Mouse (Mus musculus): ENCODE data around the gene Gabpb2. TPM values are rescaled to one million over a fixed set of nuclear protein-coding genes. Genes with fewer than 3 reads are reported as not detected.
A peak's percentile ranks its signal among the peaks of the same experiment; 100 is the strongest.

Gene Gabpb2
- polyA plus RNA-seq, 1 experiment from 2014 or later, result 4.7 TPM

DNA sequence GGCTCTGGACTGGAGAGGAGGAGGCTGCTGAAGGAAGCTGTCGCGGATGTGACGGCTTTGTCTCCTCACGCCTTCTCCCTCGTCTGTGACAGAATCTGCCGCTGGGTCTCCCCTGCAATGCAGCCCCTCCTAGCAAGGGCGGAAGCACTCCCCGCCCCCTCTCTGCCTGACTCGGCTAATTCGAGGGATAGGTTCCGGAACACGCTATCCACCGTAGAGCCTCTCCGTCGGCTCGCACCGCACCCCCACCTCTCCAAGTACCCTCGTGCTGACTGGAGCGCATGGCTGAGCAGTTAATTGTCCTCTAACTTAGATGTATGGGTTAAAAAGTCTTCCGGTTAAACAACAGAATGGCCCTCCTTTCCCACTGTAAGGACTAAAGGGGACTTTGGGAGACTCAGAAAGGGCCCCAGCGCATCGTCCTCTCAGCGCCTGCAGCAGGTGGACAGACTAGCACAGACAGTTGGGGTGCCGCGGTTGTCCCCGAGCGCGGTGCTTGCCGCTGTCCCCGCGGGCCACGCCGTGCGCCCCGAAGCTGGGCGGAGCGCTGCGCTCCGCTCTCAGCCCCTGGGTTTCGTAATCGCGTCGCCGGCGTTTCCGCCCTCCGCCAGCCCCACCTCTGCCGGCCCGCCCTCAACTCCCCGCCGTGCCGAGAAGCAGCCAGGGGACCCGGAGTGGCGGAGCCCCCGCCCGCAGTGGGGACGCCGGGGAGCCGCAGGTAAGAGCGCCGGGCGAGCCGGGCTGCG is 10.6 kb upstream of the Gabpb2 start, which contains the start of gene Cdc42se1:
Gene Cdc42se1 (plus strand): TSS at position 585 of the 746 bp plus-strand sequence.
- peaks cover 6% of the 10 kb centered on the region; the same call in 1 of the 2 replicates for H3K36me3 ChIP-seq (ENCODE audit: insufficient read depth, low read length)
- no peaks in the 10 kb centered on the region for H3K9me3 ChIP-seq (ENCODE audit: low read length)
- DNase-seq (ENCODE audit: low spot score) (peak; percentile 95), ATAC-seq (peak; percentile 87)
- H3K4me1 ChIP-seq (ENCODE audit: insufficient read depth, low read depth, low read length), result peaks cover 13% of the 10 kb centered on the region
- TF ChIP-seq EP300 (IDR thresholded peaks at IDR 0.05), result no peak
- no peak for TF ChIP-seq CTCF (IDR thresholded peaks at IDR 0.05)
- H3K9ac ChIP-seq (replicated peaks; ENCODE audit: low read depth), result peak within 1 kb of the TSS; percentile 96
- H3K4me2 ChIP-seq (replicated peaks; ENCODE audit: low read depth, low read length), result peak within 1 kb of the TSS; percentile 73
- H3K4me3 ChIP-seq (ENCODE audit: low read depth, low read length), result peak within 1 kb of the TSS; percentile 94
- WGBS, result under 1% methylated on average over 62 of the region's 64 CpGs
- peak within 1 kb of the TSS; percentile 96 for H3K27ac ChIP-seq (ENCODE audit: low read length)
- no peaks in the 10 kb centered on the region for H3K27me3 ChIP-seq (replicated peaks; ENCODE audit: insufficient read depth, low read length)

DNA sequence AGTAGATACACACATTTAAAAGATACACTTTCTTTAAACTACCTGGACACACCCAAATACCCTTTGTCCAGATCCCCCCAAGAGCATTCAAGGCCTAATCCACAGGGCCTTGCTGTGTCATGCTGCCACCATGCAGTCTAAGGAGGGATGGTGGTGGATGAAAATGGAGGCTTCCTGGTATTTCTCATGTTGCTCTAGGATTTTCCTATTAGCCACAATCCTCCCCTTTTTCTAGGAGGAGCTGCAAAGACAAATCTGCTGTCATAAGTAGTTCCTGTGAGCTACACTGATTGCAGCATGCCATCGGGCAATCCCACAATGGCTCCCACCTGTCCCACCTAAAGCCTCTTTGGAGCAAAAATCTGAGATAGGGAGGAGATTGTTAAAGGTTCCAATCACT is 9.5 kb upstream of the Gabpb2 start:
- no peak overlapping the region for H3K27ac ChIP-seq (ENCODE audit: low read length)
- TF ChIP-seq CTCF (IDR thresholded peaks at IDR 0.05), result no peak
- no peak for TF ChIP-seq EP300 (IDR thresholded peaks at IDR 0.05)
- DNase-seq (ENCODE audit: low spot score), result no peak
- no peaks in the 10 kb centered on the region; the same call in 1 of the 2 replicates for H3K36me3 ChIP-seq (ENCODE audit: insufficient read depth, low read length)
- no peak for ATAC-seq
- H3K27me3 ChIP-seq (replicated peaks; ENCODE audit: insufficient read depth, low read length), result no peaks in the 10 kb centered on the region
- 5% methylated on average over 1 of the region's 1 CpGs for WGBS
- no peaks in the 10 kb centered on the region for H3K9me3 ChIP-seq (ENCODE audit: low read length)
- peaks cover 13% of the 10 kb centered on the region for H3K4me1 ChIP-seq (ENCODE audit: insufficient read depth, low read depth, low read length)
- H3K4me3 ChIP-seq (ENCODE audit: low read depth, low read length), result no peak overlapping the region
- no peak overlapping the region for H3K4me2 ChIP-seq (replicated peaks; ENCODE audit: low read depth, low read length)
- no peak overlapping the region for H3K9ac ChIP-seq (replicated peaks; ENCODE audit: low read depth)

DNA sequence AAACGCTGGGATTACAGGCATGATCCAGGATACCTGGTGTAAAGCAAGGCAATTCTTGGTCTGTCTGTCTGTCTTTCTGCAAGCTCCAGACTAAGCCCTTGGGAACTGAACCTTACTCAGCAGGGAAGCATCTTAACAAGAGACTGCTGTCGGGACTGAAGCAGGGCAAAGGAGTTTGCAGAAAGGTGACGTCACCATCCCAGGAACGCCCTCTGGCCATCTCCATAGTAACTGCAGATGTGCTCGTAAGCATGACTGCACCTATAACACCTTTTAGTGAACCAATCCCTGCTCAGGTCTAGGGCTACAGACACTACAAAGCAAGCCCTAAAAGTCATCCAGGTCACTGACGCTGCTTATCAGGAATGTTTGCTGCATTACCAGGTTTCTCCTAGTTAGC is 6.6 kb upstream of the Gabpb2 start:
- Histone ChIP-seq H3K4me2 (replicated peaks; ENCODE audit: low read depth, low read length) (no peak overlapping the region), H3K36me3 (ENCODE audit: insufficient read depth, low read length) (0 out of 2 replicates have a peak, but pooled peaks cover 4% of the 10 kb centered on the region), H3K4me1 (ENCODE audit: insufficient read depth, low read depth, low read length) (no peaks in the 10 kb centered on the region; the same call in 1 of the 2 replicates), H3K27ac (ENCODE audit: low read length) (no peak overlapping the region), H3K9me3 (ENCODE audit: low read length) (no peaks in the 10 kb centered on the region), H3K4me3 (ENCODE audit: low read depth, low read length) (no peak overlapping the region), H3K27me3 (replicated peaks; ENCODE audit: insufficient read depth, low read length) (no peaks in the 10 kb centered on the region), H3K9ac (replicated peaks; ENCODE audit: low read depth) (no peak overlapping the region)
- WGBS, result 33% methylated on average over 6 of the region's 6 CpGs
- no peak for ATAC-seq
- TF ChIP-seq CTCF (IDR thresholded peaks at IDR 0.05), result peak; percentile 12; the same call in 1 of the 2 replicates
- TF ChIP-seq EP300 (IDR thresholded peaks at IDR 0.05), result no peak
- DNase-seq (ENCODE audit: low spot score), result peak; percentile 64

- 93% methylated on average over 2 of the region's 2 CpGs for WGBS
These were observed 5.3 kb upstream of the Gabpb2 start for GRCm38 (mm10) chr3:95223041-95223440.

GRCm38 (mm10) chr3:95218466-95219137 is 886 bp upstream of the Gabpb2 start:
- Histone ChIP-seq H3K36me3 (ENCODE audit: insufficient read depth, low read length) (0 out of 2 replicates have a peak, but pooled peaks cover 4% of the 10 kb centered on the region), H3K27me3 (replicated peaks; ENCODE audit: insufficient read depth, low read length) (no peaks in the 10 kb centered on the region), H3K4me2 (replicated peaks; ENCODE audit: low read depth, low read length) (peak overlapping the region; percentile 59), H3K9ac (replicated peaks; ENCODE audit: low read depth) (no peak overlapping the region), H3K27ac (ENCODE audit: low read length) (no peak overlapping the region; the same call in 1 of the 2 replicates), H3K4me3 (ENCODE audit: low read depth, low read length) (peak overlapping the region; percentile 85; the same call in 1 of the 2 replicates), H3K4me1 (ENCODE audit: insufficient read depth, low read depth, low read length) (peaks cover 14% of the 10 kb centered on the region; the same call in 1 of the 2 replicates), H3K9me3 (ENCODE audit: low read length) (no peaks in the 10 kb centered on the region)
- WGBS, result 74% methylated on average over 6 of the region's 6 CpGs
- no peak for ATAC-seq
- DNase-seq (ENCODE audit: low spot score), result no peak
- TF ChIP-seq CTCF (IDR thresholded peaks at IDR 0.05) (no peak), EP300 (IDR thresholded peaks at IDR 0.05) (no peak)

More at GRCm38 (mm10) chr3:95223041-95223440, 5.3 kb upstream of the Gabpb2 start:
- H3K27ac ChIP-seq (ENCODE audit: low read length), result no peak overlapping the region
- H3K4me2 ChIP-seq (replicated peaks; ENCODE audit: low read depth, low read length), result no peak overlapping the region
- no peak for TF ChIP-seq EP300 (IDR thresholded peaks at IDR 0.05)
- TF ChIP-seq CTCF (IDR thresholded peaks at IDR 0.05), result no peak
- no peak overlapping the region for H3K4me3 ChIP-seq (ENCODE audit: low read depth, low read length)
- ATAC-seq, result no peak
- DNase-seq (ENCODE audit: low spot score), result no peak
- H3K36me3 ChIP-seq (ENCODE audit: insufficient read depth, low read length), result 0 out of 2 replicates have a peak, but pooled peaks cover 4% of the 10 kb centered on the region
- H3K9ac ChIP-seq (replicated peaks; ENCODE audit: low read depth), result no peak overlapping the region
- H3K27me3 ChIP-seq (replicated peaks; ENCODE audit: insufficient read depth, low read length), result no peaks in the 10 kb centered on the region
- no peaks in the 10 kb centered on the region for H3K9me3 ChIP-seq (ENCODE audit: low read length)
- H3K4me1 ChIP-seq (ENCODE audit: insufficient read depth, low read depth, low read length), result peaks cover 5% of the 10 kb centered on the region; the same call in 1 of the 2 replicates

DNA sequence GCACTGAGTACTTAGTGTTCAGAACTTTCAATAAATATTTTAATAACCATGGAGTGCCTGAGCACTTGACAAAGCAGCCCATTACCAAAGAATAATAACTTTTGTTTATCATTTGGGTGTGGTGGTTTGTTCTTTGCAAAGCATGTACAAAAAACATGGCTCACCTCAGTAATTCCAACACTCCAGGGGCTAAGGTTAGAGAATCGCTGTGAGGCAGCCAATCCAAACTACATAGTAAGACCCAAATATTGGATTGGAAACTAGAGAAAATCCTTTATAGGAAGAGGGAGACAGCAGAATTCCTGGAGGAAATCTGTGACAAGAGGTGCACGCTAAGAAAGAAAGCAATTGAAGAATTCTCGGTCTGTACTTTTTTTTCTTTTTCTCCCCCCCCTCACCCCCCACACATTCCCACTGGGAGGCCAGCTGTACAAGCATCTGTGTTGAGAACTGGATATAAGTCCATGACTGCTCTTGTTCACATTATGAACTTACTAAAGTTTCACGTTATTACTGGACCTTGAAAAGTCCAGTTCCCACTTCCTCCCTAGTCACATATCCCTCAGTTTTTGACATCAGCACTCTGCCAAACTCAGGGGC is 961 bp downstream of the Gabpb2 start:
- Histone ChIP-seq H3K4me1 (ENCODE audit: insufficient read depth, low read depth, low read length) (peaks cover 14% of the 10 kb centered on the region; the same call in 1 of the 2 replicates), H3K27me3 (replicated peaks; ENCODE audit: insufficient read depth, low read length) (no peaks in the 10 kb centered on the region), H3K9ac (replicated peaks; ENCODE audit: low read depth) (peak overlapping the region; percentile 78; the same call in 1 of the 2 replicates), H3K36me3 (ENCODE audit: insufficient read depth, low read length) (0 out of 2 replicates have a peak, but pooled peaks cover 4% of the 10 kb centered on the region), H3K4me2 (replicated peaks; ENCODE audit: low read depth, low read length) (peak overlapping the region; percentile 59), H3K4me3 (ENCODE audit: low read depth, low read length) (peak overlapping the region; percentile 85), H3K9me3 (ENCODE audit: low read length) (no peaks in the 10 kb centered on the region), H3K27ac (ENCODE audit: low read length) (peak overlapping the region; percentile 99)
- DNase-seq (ENCODE audit: low spot score) (no peak), ATAC-seq (peak; percentile 42)
- 8% methylated on average over 4 of the region's 4 CpGs for WGBS
- TF ChIP-seq EP300 (IDR thresholded peaks at IDR 0.05) (no peak), CTCF (IDR thresholded peaks at IDR 0.05) (no peak)

Measured in lung, postnatal 0 days (tissue).